Mouse (Mus musculus): ENCODE data around the gene 1700030K09Rik. TPM values are rescaled to one million over a fixed set of nuclear protein-coding genes. Genes with fewer than 3 reads are reported as not detected.

Gene 1700030K09Rik
- total RNA-seq, 2 experiments from 2014 or later: 10.9 to 11.7 TPM

DNA sequence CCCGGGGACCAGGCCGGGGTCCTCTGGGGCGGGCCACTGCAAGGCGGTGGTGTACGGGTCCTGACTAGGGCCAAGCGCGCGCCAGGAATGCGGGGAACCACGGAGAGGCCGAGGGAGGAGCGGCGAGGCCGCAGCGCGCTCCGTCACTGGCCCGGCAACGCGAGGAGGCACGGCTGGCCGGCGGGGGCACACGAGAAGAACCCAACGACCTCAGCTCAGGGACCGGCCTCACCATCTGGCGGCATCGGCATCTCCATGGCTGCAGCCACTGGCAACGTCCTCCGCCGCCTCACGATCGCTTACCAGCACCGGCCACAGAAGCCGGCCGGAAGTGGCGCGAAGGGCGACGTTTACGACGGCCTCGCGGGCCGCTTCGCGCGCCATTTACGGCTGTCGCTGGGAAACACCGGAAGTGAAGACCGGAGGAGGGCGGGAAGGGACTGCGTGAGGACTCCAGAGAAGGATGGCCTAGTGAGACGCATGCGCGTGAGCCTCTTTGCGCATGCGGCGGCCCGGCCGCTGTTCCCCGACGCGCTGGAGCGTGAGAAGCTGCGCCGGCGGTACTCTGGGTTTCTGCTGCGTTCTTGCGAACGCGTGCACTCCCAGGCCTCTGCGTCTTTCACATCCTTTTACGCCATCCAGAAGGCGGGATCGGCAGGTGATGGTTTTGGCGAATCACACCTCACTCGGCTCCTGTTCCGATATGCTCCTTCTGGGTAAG, 31.3 kb downstream of the 1700030K09Rik start, which contains the start of gene Cherp:
Cherp (minus strand) TSS at position 401 of the 721 bp plus-strand sequence.
- peak within 1 kb of the TSS; percentile 95 for H3K4me3 ChIP-seq
- peak within 1 kb of the TSS; percentile 96 for H3K27ac ChIP-seq
- DNase-seq (ENCODE audit: low spot score in 2 of 2): peak; percentile 96 to 98
- no peak for TF ChIP-seq CTCF (conservative IDR thresholded peaks at IDR 0.05)

GRCm38 (mm10) chr8:72485456-72486199, 41.9 kb downstream of the 1700030K09Rik start:
- no peak for DNase-seq (ENCODE audit: low spot score in 2 of 2)
- Histone ChIP-seq H3K4me3 (no peak overlapping the region), H3K27ac (no peak overlapping the region)
- peak; percentile 53 for TF ChIP-seq CTCF (conservative IDR thresholded peaks at IDR 0.05)

DNA sequence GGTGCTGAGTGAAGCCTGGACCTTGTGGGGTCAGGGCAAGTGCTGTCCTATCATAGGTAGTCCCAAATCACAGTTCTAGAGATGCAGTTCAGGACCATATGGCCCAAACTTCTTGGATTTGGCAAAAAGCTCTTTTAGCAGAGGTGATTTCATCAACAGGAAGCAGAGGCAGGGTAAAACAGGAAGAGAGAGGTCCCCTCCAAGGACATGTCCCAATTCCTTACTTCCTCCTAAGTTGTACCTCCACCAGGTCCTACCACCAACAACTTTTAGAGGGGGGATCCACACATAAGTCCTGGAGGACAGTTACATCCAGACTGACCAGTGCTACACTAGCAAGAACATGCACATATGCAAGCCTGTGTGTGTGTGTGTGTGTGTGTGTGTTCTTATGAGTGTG, 43.3 kb downstream of the 1700030K09Rik start:
- DNase-seq (ENCODE audit: low spot score in 2 of 2): no peak
- no peak for TF ChIP-seq CTCF (conservative IDR thresholded peaks at IDR 0.05)
- no peak overlapping the region for H3K4me3 ChIP-seq
- H3K27ac ChIP-seq: no peak overlapping the region

GRCm38 (mm10) chr8:72491017-72491416, 47.3 kb downstream of the 1700030K09Rik start:
- DNase-seq (ENCODE audit: low spot score in 2 of 2): no peak
- TF ChIP-seq CTCF (conservative IDR thresholded peaks at IDR 0.05): no peak
- no peak overlapping the region for H3K27ac ChIP-seq
- H3K4me3 ChIP-seq: peak overlapping the region; percentile 81

- Histone ChIP-seq H3K4me3 (peak within 1 kb of the TSS; percentile 81), H3K27ac (peak within 1 kb of the TSS; percentile 79)
- DNase-seq (ENCODE audit: low spot score in 2 of 2): peak in 1 of 2 experiments; percentile 34
- no peak for TF ChIP-seq CTCF (conservative IDR thresholded peaks at IDR 0.05)
Observed at GRCm38 (mm10) chr8:72491680-72492621, 48.3 kb downstream of the 1700030K09Rik start, which contains the start of gene Slc35e1. Gene Slc35e1, minus strand, starts transcription at chr8:72492614.

DNA sequence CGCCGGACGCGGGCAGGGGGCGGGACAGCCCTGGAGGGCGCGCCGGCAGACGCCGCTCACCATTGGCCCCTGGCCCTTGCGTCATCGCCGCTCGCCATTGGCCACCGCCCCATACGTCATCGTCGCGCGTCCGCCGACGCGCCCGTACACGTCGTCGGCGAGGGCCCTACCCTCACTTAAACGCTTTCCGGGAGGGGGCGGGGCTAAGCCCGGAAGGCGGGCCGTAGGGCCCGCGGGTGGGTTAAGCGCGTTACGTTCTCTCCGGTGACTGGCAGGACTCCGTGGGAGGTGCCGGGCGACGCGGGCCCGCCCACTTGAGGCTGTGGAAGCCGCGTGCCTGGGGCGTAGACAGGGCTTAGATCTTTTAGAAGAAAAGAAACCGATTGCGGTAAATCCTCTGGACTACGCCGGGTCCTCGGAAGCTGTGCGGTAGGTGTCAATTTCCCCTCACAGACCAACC, 49.0 kb downstream of the 1700030K09Rik start:
- TF ChIP-seq CTCF (conservative IDR thresholded peaks at IDR 0.05): no peak
- peak overlapping the region; percentile 68 for H3K4me3 ChIP-seq
- peak overlapping the region; percentile 71 for H3K27ac ChIP-seq
- DNase-seq (ENCODE audit: low spot score in 2 of 2): peak; percentile 99 to 100

- no peak for TF ChIP-seq CTCF (conservative IDR thresholded peaks at IDR 0.05)
- peak overlapping the region; percentile 68 for H3K4me3 ChIP-seq
- DNase-seq (ENCODE audit: low spot score in 2 of 2): no peak
- peak overlapping the region; percentile 71 for H3K27ac ChIP-seq
Observed at GRCm38 (mm10) chr8:72493381-72493780, 49.7 kb downstream of the 1700030K09Rik start.

GRCm38 (mm10) chr8:72495411-72496111, 51.9 kb downstream of the 1700030K09Rik start:
- Histone ChIP-seq H3K4me3 (no peak overlapping the region), H3K27ac (no peak overlapping the region)
- no peak for DNase-seq (ENCODE audit: low spot score in 2 of 2)
- TF ChIP-seq CTCF (conservative IDR thresholded peaks at IDR 0.05): no peak

DNA sequence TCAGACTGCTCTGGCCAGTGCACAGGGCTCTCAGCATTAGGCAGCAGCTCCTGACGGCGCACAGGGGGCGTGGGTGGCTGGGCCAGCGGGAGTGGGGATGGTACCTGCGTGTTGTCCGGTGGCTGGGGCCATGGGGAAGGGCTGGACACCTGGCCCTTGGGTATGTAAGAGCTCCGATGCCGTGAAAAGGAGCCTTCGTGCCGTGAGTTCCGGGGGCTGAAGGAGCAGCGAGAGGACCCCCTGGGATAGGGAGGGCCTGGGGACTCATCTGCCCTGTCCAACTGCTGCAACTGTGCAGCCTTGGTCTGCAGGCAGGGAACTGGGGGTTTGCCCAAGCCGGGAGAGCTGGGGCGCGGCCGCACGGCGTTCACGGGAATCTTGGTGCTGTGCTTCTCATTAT, 52.5 kb downstream of the 1700030K09Rik start:
- no peak for TF ChIP-seq CTCF (conservative IDR thresholded peaks at IDR 0.05)
- Histone ChIP-seq H3K27ac (no peak overlapping the region), H3K4me3 (no peak overlapping the region)
- no peak for DNase-seq (ENCODE audit: low spot score in 2 of 2)

DNA sequence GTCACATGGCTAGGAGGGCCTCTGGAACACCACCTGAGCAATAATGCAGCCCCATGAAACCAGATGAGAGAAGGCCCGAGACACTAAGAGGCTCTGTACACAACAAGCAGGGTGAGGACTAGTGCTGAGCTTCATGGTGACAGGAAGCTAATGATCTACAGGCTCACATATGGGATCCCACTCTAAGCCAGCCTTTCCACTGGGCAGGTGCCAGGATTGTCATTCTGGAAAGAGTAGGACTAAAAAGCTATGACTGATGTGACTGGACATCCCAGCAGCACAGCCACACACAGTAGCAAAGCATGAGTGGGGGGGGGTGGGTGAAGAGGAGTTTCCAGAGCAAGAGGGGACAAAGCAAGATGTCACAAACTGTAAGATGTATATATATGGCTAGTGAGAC, 54.2 kb downstream of the 1700030K09Rik start:
- Histone ChIP-seq H3K27ac (0 out of 2 replicates have a peak overlapping the region, but pooled peaks have one; percentile 20), H3K4me3 (no peak overlapping the region)
- no peak for TF ChIP-seq CTCF (conservative IDR thresholded peaks at IDR 0.05)
- no peak for DNase-seq (ENCODE audit: low spot score in 2 of 2)

DNA sequence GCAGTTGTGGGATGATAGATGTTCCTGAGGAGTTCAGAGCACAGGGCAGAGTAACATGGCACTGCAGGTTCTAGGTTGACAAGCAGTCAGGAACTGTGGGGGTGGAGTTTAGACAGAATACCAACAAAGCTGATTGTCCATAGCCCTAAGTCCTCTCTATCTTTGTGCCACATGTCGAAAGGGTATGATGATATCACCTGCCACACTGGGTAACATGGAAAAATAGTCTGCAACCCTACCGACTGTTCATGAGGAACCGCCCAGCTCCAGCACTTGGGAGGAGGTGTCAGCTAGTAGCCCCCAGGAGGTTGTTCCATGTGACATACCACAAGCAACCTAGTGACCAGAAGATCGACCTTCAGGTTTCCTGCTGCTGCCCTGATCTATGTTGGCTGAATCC, 54.8 kb downstream of the 1700030K09Rik start:
- Histone ChIP-seq H3K27ac (no peak overlapping the region), H3K4me3 (no peak overlapping the region)
- DNase-seq (ENCODE audit: low spot score in 2 of 2): no peak
- no peak for TF ChIP-seq CTCF (conservative IDR thresholded peaks at IDR 0.05)
